Mouse (Mus musculus) gonadal fat pad, adult 2 months (tissue): Measurements from ENCODE around the gene Anxa4. TPM values are rescaled to one million over a fixed set of nuclear protein-coding genes. Genes with fewer than 3 reads are reported as not detected.

Source experiments
- DNase-seq: peaks from one replicate; pipeline ENCODE4 v3.0.0-alpha.2; 2012; ENCODE audit warnings: low read depth
- polyA plus RNA-seq: library from polyadenylated mRNA; depleted of rRNA; stranded (reverse); fragments of >200 nt; gene quantifications from 2 replicates; pipeline ENCODE4 v1.2.3, GENCODE M21; 2012

Gene Anxa4
- polyA plus RNA-seq, 1 experiment = 44.4 TPM

- DNase-seq = no peak
Measured at GRCm38 (mm10) chr6:86752843-86753485, 40.4 kb downstream of the Anxa4 start.

GRCm38 (mm10) chr6:86750961-86751360, 42.4 kb downstream of the Anxa4 start:
- no peak for DNase-seq

- no peak for DNase-seq
Measured at GRCm38 (mm10) chr6:86749817-86750216, 43.6 kb downstream of the Anxa4 start.

GRCm38 (mm10) chr6:86747171-86747570, 46.2 kb downstream of the Anxa4 start:
- no peak for DNase-seq

GRCm38 (mm10) chr6:86740652-86741051, 52.7 kb downstream of the Anxa4 start:
- DNase-seq = no peak

- no peak for DNase-seq
Measured at GRCm38 (mm10) chr6:86736830-86737229, 56.6 kb downstream of the Anxa4 start.

GRCm38 (mm10) chr6:86736313-86736712, 57.1 kb downstream of the Anxa4 start:
- DNase-seq = no peak

GRCm38 (mm10) chr6:86733183-86733876, 60.1 kb downstream of the Anxa4 start, which contains the start of gene Gmcl1:
Gmcl1 (minus strand) TSS chr6:86733383.
- DNase-seq = peak; percentile 45

GRCm38 (mm10) chr6:86732276-86733173, 60.9 kb downstream of the Anxa4 start:
- no peak for DNase-seq

GRCm38 (mm10) chr6:86728711-86729110, 64.7 kb downstream of the Anxa4 start:
- no peak for DNase-seq

GRCm38 (mm10) chr6:86721977-86722376, 71.4 kb downstream of the Anxa4 start:
- no peak for DNase-seq

- DNase-seq = no peak
Measured at GRCm38 (mm10) chr6:86708072-86708774, 85.2 kb downstream of the Anxa4 start.

GRCm38 (mm10) chr6:86702577-86702976, 90.8 kb downstream of the Anxa4 start:
- no peak for DNase-seq

GRCm38 (mm10) chr6:86697903-86698302, 95.5 kb downstream of the Anxa4 start:
- DNase-seq = no peak

- no peak for DNase-seq
Measured at GRCm38 (mm10) chr6:86696213-86696612, 97.2 kb downstream of the Anxa4 start.

GRCm38 (mm10) chr6:86694465-86694864, 98.9 kb downstream of the Anxa4 start:
- no peak for DNase-seq

- no peak for DNase-seq
Measured at GRCm38 (mm10) chr6:86689671-86690070, 103.7 kb downstream of the Anxa4 start.

- DNase-seq = no peak
Measured at GRCm38 (mm10) chr6:86686971-86687370, 106.4 kb downstream of the Anxa4 start.
